Mouse (Mus musculus): Measurements from ENCODE around the gene Fndc3b.

GRCm38 (mm10) chr3:27735113-27735512, 24.0 kb upstream of the Fndc3b start:
- TF ChIP-seq CTCF (IDR thresholded peaks at IDR 0.05; ENCODE audit: low read depth) = no peak
- TF ChIP-seq EP300 (IDR thresholded peaks at IDR 0.05; ENCODE audit: low read depth) = no peak

All from liver, postnatal 0 days (tissue).